Mouse (Mus musculus) midbrain, postnatal 0 days (tissue): ENCODE measurements around the gene Panx1. TPM values are rescaled to one million over a fixed set of nuclear protein-coding genes. Genes with fewer than 3 reads are reported as not detected.
A peak's percentile ranks its signal among the peaks of the same experiment; 100 is the strongest.

Experiments used
- ATAC-seq: fragments of 200-750 bp; cut with Nextera tagmentation; 2 replicates; pipeline ENCODE4 v1.8.0; 2017; ENCODE audit warnings: moderate number of reproducible peaks, mild to moderate bottlenecking, moderate TSS enrichment, moderate library complexity; ENCODE audit not compliant: low FRiP score
- DNase-seq: peaks from one replicate; pipeline ENCODE4 v3.0.0-alpha.2; 2015; ENCODE audit warnings: low spot score
- H3K27ac ChIP-seq: fragments of 300-500 bp; sonication (generic); 2 replicates; pipeline ENCODE4 v1.5.1; 2014; ENCODE audit warnings: low read depth, mild to moderate bottlenecking, low read length, mixed read lengths
- H3K27me3 ChIP-seq: fragments of 300-500 bp; sonication (generic); 2 replicates; pipeline ENCODE4 v1.6.1; 2014; ENCODE audit warnings: low read length, control low read depth, mixed read lengths; ENCODE audit not compliant: insufficient read depth
- H3K36me3 ChIP-seq: fragments of 300-500 bp; sonication (generic); 2 replicates; pipeline ENCODE4 v1.6.1; 2014; ENCODE audit warnings: low read length, control low read depth, mixed read lengths; ENCODE audit not compliant: insufficient read depth
- H3K4me1 ChIP-seq: fragments of 300-500 bp; sonication (generic); 2 replicates; pipeline ENCODE4 v1.6.1; 2014; ENCODE audit warnings: mild to moderate bottlenecking, control low read depth, antibody characterized with exemption, low read length, mixed read lengths; ENCODE audit not compliant: insufficient read depth
- H3K4me2 ChIP-seq: fragments of 300-500 bp; sonication (generic); 2 replicates; pipeline ENCODE4 v1.6.1; 2014; ENCODE audit warnings: low read depth, mild to moderate bottlenecking, low read length, mixed read lengths; ENCODE audit not compliant: poor library complexity, severe bottlenecking
- H3K4me3 ChIP-seq: fragments of 300-500 bp; sonication (generic); 2 replicates; pipeline ENCODE4 v1.5.1; 2014; ENCODE audit warnings: low read depth, mild to moderate bottlenecking, low read length, moderate library complexity
- H3K9ac ChIP-seq: fragments of 300-500 bp; sonication (generic); replicated peaks from 2 replicates; pipeline ENCODE4 v1.6.1; 2014; ENCODE audit warnings: mild to moderate bottlenecking, low read length, moderate library complexity, mixed read lengths; ENCODE audit not compliant: poor library complexity, severe bottlenecking
- H3K9me3 ChIP-seq: fragments of 300-500 bp; sonication (generic); 2 replicates; pipeline ENCODE4 v1.6.1; 2016; ENCODE audit warnings: low read length, control low read depth
- CTCF ChIP-seq: IDR thresholded peaks from 2 replicates; pipeline ENCODE4 v1.5.1; 2016; ENCODE audit warnings: antibody characterized with exemption, mild to moderate bottlenecking
- WGBS: fragments of 180-500 bp; shearing (Covaris S2); extraction: QIAGEN DNeasy Blood & Tissue Kit; methylation state at CpG from one replicate; pipeline ENCODE4 v1.1.7; 2014; 5-methylcytosine and 5-hydroxymethylcytosine counted together
- polyA plus RNA-seq: library from polyadenylated mRNA; unstranded; fragments of >200 nt; fragmentation: Nextera tagmentation; extraction: Ambion mirVana; gene quantifications from 2 replicates; pipeline ENCODE4 v1.2.1, GENCODE M21; 2015
- total RNA-seq: library from RNA; depleted of rRNA; stranded (reverse); fragments of >200 nt; gene quantifications from 2 replicates; pipeline ENCODE4 v1.2.3, GENCODE M21; 2014; rRNA removed

Gene Panx1
- 136 and 143 TPM in 2 replicates for total RNA-seq
- polyA plus RNA-seq, result 154 and 157 TPM in 2 replicates

DNA sequence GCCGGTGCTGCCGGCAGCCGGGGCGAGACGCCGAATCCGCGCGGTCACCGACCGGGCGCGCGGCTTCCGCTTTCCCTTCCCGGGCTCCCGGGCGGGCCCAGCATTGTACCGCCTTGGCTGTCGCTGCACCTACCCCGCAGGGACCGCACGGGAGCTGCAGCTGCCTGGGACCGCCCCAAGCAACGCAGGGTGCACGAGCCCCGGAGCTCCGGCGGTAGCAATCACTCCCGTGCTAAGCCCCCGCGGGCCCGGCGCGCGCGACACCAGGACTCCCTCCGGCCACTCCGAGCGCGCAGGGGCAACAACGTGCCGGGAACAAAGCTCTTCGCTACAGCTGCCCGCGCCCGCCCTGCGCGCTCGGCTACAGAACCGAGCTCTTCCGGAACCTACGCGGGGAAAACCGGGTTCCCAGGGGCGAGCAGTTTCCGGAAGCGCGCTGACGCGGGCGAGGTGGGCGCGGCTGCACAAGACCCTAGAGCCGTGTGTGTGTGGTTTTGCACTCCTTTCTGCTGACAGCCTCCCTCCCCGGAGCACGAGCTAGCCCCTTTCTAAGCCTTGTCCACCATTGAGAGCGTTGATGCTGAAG lies at the start of gene Panx1:
Gene Panx1, minus strand, starts transcription at position 395 of the 586 bp plus-strand sequence.
- ATAC-seq (peak; percentile 93), DNase-seq (peak; percentile 92)
- H3K4me3 ChIP-seq, result peak within 1 kb of the TSS; percentile 88
- H3K4me2 ChIP-seq, result peak within 1 kb of the TSS; percentile 71
- H3K9ac ChIP-seq, result peak within 1 kb of the TSS; percentile 96
- H3K9me3 ChIP-seq, result no peaks in the 10 kb centered on the region
- no peaks in the 10 kb centered on the region for H3K27me3 ChIP-seq
- peak within 1 kb of the TSS; percentile 93 for H3K27ac ChIP-seq
- H3K4me1 ChIP-seq, result peaks cover 20% of the 10 kb centered on the region; the same call in 1 of the 2 replicates
- H3K36me3 ChIP-seq, result no peaks in the 10 kb centered on the region
- TF ChIP-seq CTCF, result no peak
- under 1% methylated on average over 68 of the region's 68 CpGs for WGBS

DNA sequence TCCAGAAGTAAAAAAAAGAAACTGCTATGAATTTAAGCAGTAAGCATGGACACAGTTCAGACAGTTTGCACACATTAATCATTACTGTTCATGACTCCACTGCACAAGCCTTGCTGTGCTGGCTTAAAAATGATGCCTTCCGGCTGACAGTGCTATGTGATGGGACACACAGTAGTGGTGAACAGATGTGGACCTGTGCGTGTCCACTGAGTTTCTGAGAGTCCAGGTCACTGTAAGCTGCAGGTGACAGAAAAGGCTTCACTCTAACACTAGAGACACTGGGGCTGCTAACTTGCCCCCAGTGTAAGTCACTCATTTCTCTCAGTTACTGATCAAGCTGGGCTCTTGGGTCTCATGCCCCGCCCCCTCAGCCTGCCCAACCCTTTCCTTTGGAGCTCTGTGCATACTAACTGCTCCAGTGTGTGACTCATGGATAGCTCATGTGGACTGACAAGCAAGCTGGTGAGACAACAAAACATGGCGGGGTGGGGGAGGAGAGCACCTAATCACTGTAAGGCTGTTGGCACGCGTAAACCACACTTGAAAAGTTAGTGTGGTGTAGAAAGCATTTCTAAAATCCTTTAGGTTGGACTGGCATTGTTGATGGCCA lies 23.5 kb upstream of the Panx1 start:
- Histone ChIP-seq H3K27me3 (no peaks in the 10 kb centered on the region), H3K9me3 (no peaks in the 10 kb centered on the region), H3K4me3 (no peak overlapping the region), H3K36me3 (no peaks in the 10 kb centered on the region), H3K4me1 (no peaks in the 10 kb centered on the region), H3K9ac (no peak overlapping the region), H3K4me2 (no peak overlapping the region), H3K27ac (no peak overlapping the region)
- WGBS, result 93% methylated on average over 6 of the region's 6 CpGs
- DNase-seq (no peak), ATAC-seq (no peak; the same call in 1 of the 2 replicates)
- TF ChIP-seq CTCF, result no peak

DNA sequence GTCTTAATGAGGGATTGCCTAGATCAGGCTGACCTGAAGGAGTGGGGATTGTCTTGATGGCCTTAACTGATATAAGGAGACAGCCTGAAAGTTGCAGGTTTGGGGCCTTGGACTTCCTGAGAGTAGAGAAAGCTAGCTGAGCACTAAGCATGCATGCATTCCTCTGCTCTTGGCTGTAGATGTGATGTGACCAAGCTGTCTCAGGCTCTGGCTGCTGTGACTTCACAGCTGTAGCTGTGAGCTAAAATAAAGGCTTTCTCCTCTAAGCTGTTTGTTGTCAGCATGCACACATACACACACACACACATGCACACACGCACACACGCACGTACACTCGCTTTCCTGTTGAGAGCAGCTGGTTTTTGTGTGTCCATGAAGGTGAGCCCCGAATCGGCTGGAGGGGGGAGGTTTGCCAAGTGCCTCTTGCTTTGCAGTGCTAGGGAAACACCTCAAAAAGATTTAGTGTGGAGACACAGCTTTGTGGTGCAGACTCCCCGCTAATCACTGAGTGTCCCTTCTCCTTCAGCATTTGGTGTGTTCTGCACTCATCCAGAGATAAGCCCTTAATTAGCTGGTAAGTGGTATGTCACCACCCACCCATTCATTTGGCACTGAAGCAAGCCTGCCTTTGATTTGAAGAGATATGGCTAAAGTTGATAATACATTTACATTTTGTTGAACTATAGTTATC lies 22.9 kb upstream of the Panx1 start:
- Histone ChIP-seq H3K4me1 (no peaks in the 10 kb centered on the region), H3K27me3 (no peaks in the 10 kb centered on the region), H3K4me3 (no peak overlapping the region), H3K9ac (no peak overlapping the region), H3K4me2 (no peak overlapping the region), H3K9me3 (no peaks in the 10 kb centered on the region), H3K27ac (no peak overlapping the region), H3K36me3 (no peaks in the 10 kb centered on the region)
- no peak for DNase-seq
- ATAC-seq, result no peak
- TF ChIP-seq CTCF, result no peak
- WGBS, result 80% methylated on average over 7 of the region's 7 CpGs

DNA sequence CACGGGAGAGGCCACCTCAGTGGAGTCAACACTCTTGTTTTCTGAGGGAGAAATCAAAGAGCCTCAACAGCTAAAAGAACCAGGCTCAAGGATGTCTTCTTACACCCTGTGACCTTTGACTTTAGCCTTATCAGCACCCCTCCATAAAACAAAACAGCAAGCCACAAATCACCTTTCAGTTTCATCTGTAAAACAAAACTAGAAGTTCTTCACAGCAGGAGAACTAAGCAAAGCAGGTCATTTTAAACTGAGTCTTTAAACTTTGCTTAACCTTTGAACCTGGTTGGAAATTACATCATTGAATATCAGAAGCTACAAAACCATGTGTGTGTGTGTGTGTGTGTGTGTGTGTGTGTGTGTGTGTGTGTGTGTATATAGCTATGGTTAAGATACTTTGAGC lies 18.9 kb upstream of the Panx1 start:
- H3K9ac ChIP-seq, result no peak overlapping the region
- H3K27me3 ChIP-seq, result no peaks in the 10 kb centered on the region
- no peak for TF ChIP-seq CTCF
- H3K4me1 ChIP-seq, result no peaks in the 10 kb centered on the region
- no peaks in the 10 kb centered on the region for H3K9me3 ChIP-seq
- no peak for ATAC-seq
- DNase-seq, result no peak
- 18% methylated on average over 1 of the region's 1 CpGs for whole genome bisulfite sequencing
- no peak overlapping the region for H3K27ac ChIP-seq
- H3K4me2 ChIP-seq, result no peak overlapping the region
- H3K36me3 ChIP-seq, result no peaks in the 10 kb centered on the region
- H3K4me3 ChIP-seq, result no peak overlapping the region

DNA sequence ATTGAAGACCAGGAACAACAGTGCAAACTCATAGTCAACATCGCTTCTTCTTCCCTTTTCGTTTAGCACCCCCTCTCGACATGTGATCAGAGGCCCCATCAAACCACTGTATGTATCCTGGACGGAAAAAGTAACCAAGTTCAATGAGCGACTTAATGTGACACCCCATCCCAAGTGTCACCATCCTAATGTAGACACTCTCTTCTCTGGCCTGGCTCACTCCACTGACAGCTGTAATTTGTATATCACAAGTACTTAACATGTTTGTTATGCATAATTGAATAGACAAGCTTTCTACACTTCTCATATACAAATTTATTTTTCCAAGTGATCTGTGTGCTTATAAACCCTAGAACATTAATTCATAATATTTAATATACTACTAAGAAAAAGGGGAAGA lies 15.6 kb upstream of the Panx1 start:
- 94% methylated on average over 5 of the region's 5 CpGs for WGBS
- H3K27me3 ChIP-seq, result no peaks in the 10 kb centered on the region
- DNase-seq (no peak), ATAC-seq (no peak)
- no peaks in the 10 kb centered on the region for H3K9me3 ChIP-seq
- no peak overlapping the region for H3K4me3 ChIP-seq
- no peaks in the 10 kb centered on the region for H3K36me3 ChIP-seq
- H3K9ac ChIP-seq, result no peak overlapping the region
- no peak overlapping the region for H3K27ac ChIP-seq
- TF ChIP-seq CTCF, result no peak
- H3K4me1 ChIP-seq, result no peaks in the 10 kb centered on the region
- H3K4me2 ChIP-seq, result no peak overlapping the region

DNA sequence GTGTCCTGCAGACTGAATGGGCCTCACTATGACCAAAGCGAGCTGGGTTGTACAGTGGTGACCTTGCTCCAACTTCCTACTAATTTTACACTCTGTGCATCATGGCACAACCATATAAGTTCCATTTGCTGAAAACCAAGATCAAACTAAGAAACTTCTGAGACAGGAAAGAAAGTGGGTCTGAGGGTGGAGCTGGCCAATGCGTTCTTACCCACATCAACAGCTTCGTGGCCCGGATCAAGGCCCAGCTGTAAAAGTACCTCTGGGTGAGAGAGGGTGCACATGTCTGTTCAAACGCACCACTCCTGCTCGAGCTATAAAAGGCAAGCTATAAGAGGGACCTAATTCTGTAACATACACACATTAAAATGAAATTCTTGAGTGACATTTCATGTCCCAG lies 14.7 kb upstream of the Panx1 start:
- Histone ChIP-seq H3K9me3 (no peaks in the 10 kb centered on the region), H3K4me2 (no peak overlapping the region), H3K4me3 (no peak overlapping the region), H3K27me3 (no peaks in the 10 kb centered on the region), H3K9ac (no peak overlapping the region), H3K36me3 (no peaks in the 10 kb centered on the region), H3K27ac (no peak overlapping the region), H3K4me1 (no peaks in the 10 kb centered on the region)
- WGBS, result 90% methylated on average over 6 of the region's 6 CpGs
- ATAC-seq (no peak), DNase-seq (no peak)
- TF ChIP-seq CTCF, result no peak
